8 mouse cellular contexts compared by ENCODE assay signal in the genomic region with DNA sequence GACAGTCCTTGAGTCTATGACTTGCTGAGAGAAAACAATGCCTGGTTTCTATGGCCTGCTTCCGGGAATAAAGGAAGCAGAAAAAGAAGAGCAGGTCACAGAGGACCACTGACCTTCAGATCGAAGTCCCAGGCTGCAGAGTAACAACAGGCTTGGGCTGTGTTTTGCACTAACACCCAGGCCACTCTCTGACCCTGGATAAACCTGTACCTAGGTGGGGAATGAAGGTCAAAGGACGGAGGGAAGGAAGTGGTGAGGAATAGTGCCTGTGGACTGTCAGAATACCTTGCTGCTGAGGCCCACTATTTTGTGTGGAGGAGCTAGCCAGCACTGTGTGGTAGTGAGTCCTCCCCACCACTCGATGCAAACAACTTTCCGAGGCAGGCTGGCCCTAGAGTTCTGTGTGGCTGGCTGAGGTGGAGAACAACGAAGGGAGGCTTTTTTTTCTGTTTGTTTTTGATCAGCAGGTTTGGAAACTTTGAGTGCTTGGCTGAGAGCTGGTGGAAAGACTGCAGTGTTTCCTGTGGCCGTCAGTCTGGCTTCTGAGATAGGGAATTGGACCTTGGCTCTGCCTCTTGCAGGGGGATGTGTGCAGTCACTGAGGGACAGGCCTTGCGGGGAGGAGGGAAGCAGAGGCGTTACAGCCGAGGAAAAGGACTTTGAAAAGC.
A peak's percentile ranks its signal among the peaks of the same experiment; 100 is the strongest.
DNase-seq lines count a peak whose midpoint lies in the region; ATAC-seq lines count a peak whose summit lies in the region.

No protein-coding gene starts in this region.

- 38% methylated on average over 10 of the region's 10 CpGs for WGBS in limb, embryonic 12.5 days
- 37% methylated on average over 10 of the region's 10 CpGs for WGBS in limb, embryonic 10.5 days
- 31% methylated on average over 10 of the region's 10 CpGs for WGBS in embryonic facial prominence, embryonic 15.5 days
- 26% methylated on average over 10 of the region's 10 CpGs for WGBS in kidney, embryonic 15.5 days

- H3K4me2 ChIP-seq in limb, embryonic 12.5 days: no peak overlapping the region
- no peak overlapping the region for H3K4me2 ChIP-seq in embryonic facial prominence, embryonic 15.5 days (replicated peaks)
- H3K4me2 ChIP-seq in kidney, embryonic 15.5 days: no peak overlapping the region

- H3K9me3 ChIP-seq in limb, embryonic 12.5 days: no peaks in the 10 kb centered on the region
- H3K9me3 ChIP-seq in limb, embryonic 10.5 days (replicated peaks): no peaks in the 10 kb centered on the region
- H3K9me3 ChIP-seq in embryonic facial prominence, embryonic 15.5 days (replicated peaks): no peaks in the 10 kb centered on the region
- H3K9me3 ChIP-seq in kidney, embryonic 15.5 days (replicated peaks): no peaks in the 10 kb centered on the region

- no peak overlapping the region for H3K4me3 ChIP-seq in limb, embryonic 12.5 days (replicated peaks)
- H3K4me3 ChIP-seq in limb, embryonic 10.5 days: no peak overlapping the region
- H3K4me3 ChIP-seq in embryonic facial prominence, embryonic 15.5 days (replicated peaks): no peak overlapping the region
- no peak overlapping the region for H3K4me3 ChIP-seq in kidney, embryonic 15.5 days (replicated peaks)

- no peak overlapping the region for H3K9ac ChIP-seq in limb, embryonic 12.5 days (replicated peaks)
- no peak overlapping the region for H3K9ac ChIP-seq in embryonic facial prominence, embryonic 15.5 days
- no peak overlapping the region for H3K9ac ChIP-seq in kidney, embryonic 15.5 days

- no peak for DNase-seq in limb, embryonic 10.5 days (ENCODE audit: low spot score)
- DNase-seq in right cerebral cortex, postnatal 14 days: no peak
- DNase-seq in Muller cell, postnatal 12 days (ENCODE audit: inconsistent ontology term): no peak
- no peak for DNase-seq in adipocyte (ENCODE audit: low spot score)

- no peaks in the 10 kb centered on the region for H3K36me3 ChIP-seq in limb, embryonic 12.5 days
- H3K36me3 ChIP-seq in limb, embryonic 10.5 days: no peaks in the 10 kb centered on the region
- H3K36me3 ChIP-seq in embryonic facial prominence, embryonic 15.5 days: no peaks in the 10 kb centered on the region
- H3K36me3 ChIP-seq in kidney, embryonic 15.5 days: no peaks in the 10 kb centered on the region

- no peaks in the 10 kb centered on the region for H3K27me3 ChIP-seq in limb, embryonic 12.5 days
- H3K27me3 ChIP-seq in limb, embryonic 10.5 days (ENCODE audit: low read depth, poor library complexity, severe bottlenecking): no peaks in the 10 kb centered on the region
- H3K27me3 ChIP-seq in embryonic facial prominence, embryonic 15.5 days: no peaks in the 10 kb centered on the region
- H3K27me3 ChIP-seq in kidney, embryonic 15.5 days: no peaks in the 10 kb centered on the region

- ATAC-seq in limb, embryonic 12.5 days (ENCODE audit: insufficient number of reproducible peaks, insufficient read depth, low FRiP score, low TSS enrichment, low read depth): no peak
- no peak for ATAC-seq in embryonic facial prominence, embryonic 15.5 days (ENCODE audit: insufficient number of reproducible peaks, low FRiP score, low TSS enrichment, low read depth)
- ATAC-seq in kidney, embryonic 15.5 days (replicated peaks; ENCODE audit: low FRiP score): peak; percentile 71; the same call in 1 of the 2 replicates
- ATAC-seq in megakaryocyte-erythroid progenitor cell, adult 5-6 weeks (replicated peaks; ENCODE audit: low FRiP score, low TSS enrichment, poor library complexity, severe bottlenecking): peak; percentile 55

- H3K27ac ChIP-seq in limb, embryonic 12.5 days: peak overlapping the region; percentile 69; the same call in 1 of the 2 replicates
- no peak overlapping the region for H3K27ac ChIP-seq in limb, embryonic 10.5 days
- peak overlapping the region; percentile 31; the same call in 1 of the 2 replicates for H3K27ac ChIP-seq in embryonic facial prominence, embryonic 15.5 days (replicated peaks)
- H3K27ac ChIP-seq in kidney, embryonic 15.5 days: peak overlapping the region; percentile 66

- no peaks in the 10 kb centered on the region; the same call in 1 of the 2 replicates for H3K4me1 ChIP-seq in limb, embryonic 12.5 days (replicated peaks)
- H3K4me1 ChIP-seq in limb, embryonic 10.5 days: no peaks in the 10 kb centered on the region; the same call in 1 of the 2 replicates
- no peaks in the 10 kb centered on the region for H3K4me1 ChIP-seq in embryonic facial prominence, embryonic 15.5 days
- H3K4me1 ChIP-seq in kidney, embryonic 15.5 days: peaks cover 13% of the 10 kb centered on the region

Comparison
In these comparisons a context has a peak if more than half of its experiments do, and no peak if none do; other contexts are left out.
1. ATAC-seq: peak in kidney, embryonic 15.5 days (single experiment) and megakaryocyte-erythroid progenitor cell, adult 5-6 weeks (single experiment); none in limb, embryonic 12.5 days (single experiment) and embryonic facial prominence, embryonic 15.5 days (single experiment).